Mouse (Mus musculus): ENCODE measurements around the gene Plppr3.

DNA sequence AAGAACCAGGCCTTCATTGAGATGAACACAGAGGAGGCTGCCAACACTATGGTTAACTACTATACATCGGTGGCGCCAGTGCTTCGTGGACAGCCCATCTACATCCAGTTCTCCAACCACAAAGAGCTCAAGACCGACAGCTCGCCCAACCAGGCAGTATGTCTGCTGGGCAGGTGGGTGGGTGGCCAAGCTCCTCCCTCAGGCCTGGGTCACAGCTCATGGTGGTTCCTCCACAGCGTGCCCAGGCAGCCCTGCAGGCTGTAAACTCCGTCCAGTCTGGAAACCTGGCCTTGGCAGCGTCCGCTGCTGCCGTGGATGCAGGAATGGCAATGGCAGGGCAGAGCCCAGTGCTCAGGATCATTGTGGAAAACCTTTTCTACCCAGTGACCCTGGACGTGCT, 15.3 kb downstream of the Plppr3 start:
- TF ChIP-seq MAFK (IDR thresholded peaks at IDR 0.05; ENCODE audit: insufficient read depth, low read depth, low read length): no peak
- no peak for TF ChIP-seq CHD2 (IDR thresholded peaks at IDR 0.05; ENCODE audit: low read depth, low read length)
- no peak for TF ChIP-seq ZNF384 (IDR thresholded peaks at IDR 0.05; ENCODE audit: low read depth, low read length)
- TF ChIP-seq HCFC1 (IDR thresholded peaks at IDR 0.05; ENCODE audit: borderline replicate concordance, insufficient read depth, low read length): no peak
- no peak for TF ChIP-seq ZC3H11A (IDR thresholded peaks at IDR 0.05; ENCODE audit: borderline replicate concordance, low read depth, low read length)
